Mouse (Mus musculus) adrenal gland, adult 18-20 months (tissue): ENCODE results near the gene Gm17949. TPM values are rescaled to one million over a fixed set of nuclear protein-coding genes. Genes with fewer than 3 reads are reported as not detected.

ENCODE experiments used
- DNase-seq, 2 experiments: peaks; one replicate each; pipeline ENCODE4 v3.0.0; 2021 to 2022; ENCODE audit warnings: low spot score in 2 of 2
- long read RNA-seq, 2 experiments: library from polyadenylated mRNA; stranded (forward); transcript quantifications; one replicate each; pipeline ENCODE4 v2.0.0; 2021
- total RNA-seq, 2 experiments: library from RNA; stranded (reverse); gene quantifications; 1 replicate in 1 of 2; 2 replicates in 1 of 2; pipeline ENCODE4 v1.2.3; 2021

Gm17949 gene
- under 1 TPM in 1 of 2 experiments, not detected in 1; 0.26 TPM for total RNA-seq
- long read RNA-seq, experiment 1, partial matches to known transcripts = 0 of 1 reads
- long read RNA-seq, experiment 1, other reads (novel, unspliced or antisense) = 1 of 1 reads
- long read RNA-seq, experiment 2, partial matches to known transcripts = 0 of 2 reads
- long read RNA-seq, experiment 2, other reads (novel, unspliced or antisense) = 2 of 2 reads

- DNase-seq = peak; percentile 82 to 86
Observed at GRCm38 (mm10) chr17:57011236-57012141, at the start of gene Gm17949, which contains the start of gene Gtf2f1. Gene Gm17949 (plus strand): TSS chr17:57011469. Gene Gtf2f1 (minus strand): TSS chr17:57011288.

GRCm38 (mm10) chr17:56961880-56962279 lies 49.4 kb upstream of the Gm17949 start:
- no peak for DNase-seq

GRCm38 (mm10) chr17:56962642-56963405 lies 48.4 kb upstream of the Gm17949 start:
- peak in 1 of 2 experiments; percentile 24 for DNase-seq

GRCm38 (mm10) chr17:56963646-56964045 lies 47.6 kb upstream of the Gm17949 start:
- no peak for DNase-seq

GRCm38 (mm10) chr17:56969321-56969720 lies 41.9 kb upstream of the Gm17949 start:
- DNase-seq = no peak

GRCm38 (mm10) chr17:56970081-56970480 lies 41.2 kb upstream of the Gm17949 start:
- DNase-seq = no peak

- no peak for DNase-seq
Observed at GRCm38 (mm10) chr17:56973956-56974707, 37.1 kb upstream of the Gm17949 start.

- DNase-seq = no peak
Observed at GRCm38 (mm10) chr17:56974708-56975240, 36.5 kb upstream of the Gm17949 start.

GRCm38 (mm10) chr17:56975391-56975790 lies 35.9 kb upstream of the Gm17949 start:
- no peak for DNase-seq

GRCm38 (mm10) chr17:56976531-56977390 lies 34.5 kb upstream of the Gm17949 start:
- DNase-seq = no peak

GRCm38 (mm10) chr17:56979524-56979923 lies 31.7 kb upstream of the Gm17949 start:
- DNase-seq = no peak

GRCm38 (mm10) chr17:56981049-56981448 lies 30.2 kb upstream of the Gm17949 start:
- peak in 1 of 2 experiments; percentile 11 for DNase-seq

- peak in 1 of 2 experiments; percentile 11 for DNase-seq
Observed at GRCm38 (mm10) chr17:56982013-56982412, 29.3 kb upstream of the Gm17949 start, which contains the start of gene Acer1. Gene Acer1 (minus strand): TSS chr17:56982126.

GRCm38 (mm10) chr17:56984886-56985285 lies 26.4 kb upstream of the Gm17949 start:
- DNase-seq = peak in 1 of 2 experiments; percentile 14

- peak in 1 of 2 experiments; percentile 10 for DNase-seq
Observed at GRCm38 (mm10) chr17:56985656-56986055, 25.6 kb upstream of the Gm17949 start.

- peak in 1 of 2 experiments; percentile 15 for DNase-seq
Observed at GRCm38 (mm10) chr17:56986105-56986805, 25.0 kb upstream of the Gm17949 start.

- DNase-seq = peak in 1 of 2 experiments; percentile 15
Observed at GRCm38 (mm10) chr17:56988441-56988840, 22.8 kb upstream of the Gm17949 start.

- DNase-seq = peak in 1 of 2 experiments; percentile 18
Observed at GRCm38 (mm10) chr17:56988921-56989430, 22.3 kb upstream of the Gm17949 start.
